Mouse (Mus musculus) cerebellum, adult 18-20 months (tissue): ENCODE measurements at regions not wholly inside any gene's neighbourhood (a gene's known extent, or its start where the extent isn't known, plus 50 kb on each side); places are given as distances from the start of the nearest gene placed in this dataset.

Experiments
- DNase-seq, 2 experiments: peaks; one replicate each; pipeline ENCODE4 v3.0.0; 2021

GRCm38 (mm10) chr5:111553471-111554382 lies 136.6 kb downstream of the Mn1 start:
- no peak for DNase-seq

- no peak for DNase-seq
These were observed 137.6 kb downstream of the Mn1 start for GRCm38 (mm10) chr5:111554551-111555311.

DNA sequence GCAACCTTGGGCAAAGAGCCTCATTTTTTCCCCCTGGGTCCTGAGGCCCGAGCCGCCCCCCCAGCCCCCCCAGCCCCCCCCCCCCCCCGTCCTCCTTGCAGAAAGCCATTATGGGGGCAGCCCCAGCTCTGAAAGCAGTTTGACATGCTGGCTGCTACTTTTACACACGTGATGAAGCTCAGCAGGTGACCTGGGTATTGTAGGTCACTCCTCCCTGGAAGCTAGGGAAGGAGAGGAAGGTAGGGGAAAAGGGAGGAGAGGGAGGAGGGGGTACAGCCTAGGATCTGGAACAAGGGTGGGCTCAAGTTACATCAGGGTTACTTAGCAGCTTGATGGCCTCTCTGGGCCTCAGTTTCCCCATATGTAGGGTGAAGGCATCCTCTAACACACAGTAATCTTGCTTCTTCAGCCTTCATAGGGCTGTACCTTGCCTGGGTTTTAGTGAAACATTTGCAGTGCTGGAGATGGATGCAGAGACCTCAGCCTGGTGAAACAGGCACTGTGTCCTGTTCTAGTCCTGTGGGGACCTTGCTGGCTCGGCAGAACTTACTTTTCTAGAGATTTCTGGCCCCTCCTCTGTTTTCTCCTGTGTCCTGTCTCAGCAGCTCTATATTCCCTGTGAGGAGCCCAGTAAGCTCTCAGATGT lies 138.3 kb downstream of the Mn1 start:
- DNase-seq: no peak

DNA sequence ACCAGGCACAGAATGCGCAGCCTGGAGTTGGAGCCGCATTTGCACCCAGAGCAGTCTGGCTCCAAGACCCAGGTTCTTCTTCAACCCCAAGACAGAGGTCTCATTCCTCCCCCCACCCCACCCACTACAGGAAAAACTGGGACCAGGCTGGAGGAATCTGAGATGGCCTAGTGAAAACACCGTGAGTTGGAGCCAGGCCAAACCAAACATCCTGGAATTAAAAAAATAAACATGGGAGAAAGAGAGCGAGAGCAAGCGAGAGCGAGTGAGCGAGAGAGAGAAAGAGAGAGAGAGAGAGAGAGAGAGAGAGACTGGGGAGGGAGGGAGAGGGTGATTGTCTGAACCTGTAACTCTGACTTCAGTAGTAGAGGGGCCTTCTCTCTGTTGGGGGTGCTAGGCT lies 138.8 kb downstream of the Mn1 start:
- no peak for DNase-seq

GRCm38 (mm10) chr5:111560432-111560831 lies 143.3 kb downstream of the Mn1 start:
- peak; percentile 9 to 12 for DNase-seq

GRCm38 (mm10) chr5:111561301-111561700 lies 144.1 kb downstream of the Mn1 start:
- DNase-seq: no peak

DNA sequence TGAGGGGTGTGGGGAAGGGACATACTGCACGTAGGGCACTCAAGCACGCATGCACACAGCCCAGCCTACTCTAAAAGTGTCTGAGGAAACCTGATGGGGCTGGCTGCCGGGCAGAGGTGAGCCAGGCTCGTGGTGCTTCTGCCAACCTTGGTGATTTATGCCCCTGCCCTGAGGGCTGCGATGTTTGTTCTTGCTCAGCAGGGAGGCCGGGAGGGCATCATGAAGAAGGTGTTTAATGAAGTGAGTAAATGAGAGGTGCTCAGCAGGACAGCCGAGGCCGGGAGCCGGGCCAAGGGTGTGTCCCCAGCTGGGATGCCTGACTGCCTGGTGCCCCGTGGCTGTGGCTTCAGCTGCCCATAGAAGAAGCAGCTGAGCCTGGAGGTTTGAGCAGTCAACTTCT lies 153.7 kb downstream of the Mn1 start:
- no peak for DNase-seq

DNA sequence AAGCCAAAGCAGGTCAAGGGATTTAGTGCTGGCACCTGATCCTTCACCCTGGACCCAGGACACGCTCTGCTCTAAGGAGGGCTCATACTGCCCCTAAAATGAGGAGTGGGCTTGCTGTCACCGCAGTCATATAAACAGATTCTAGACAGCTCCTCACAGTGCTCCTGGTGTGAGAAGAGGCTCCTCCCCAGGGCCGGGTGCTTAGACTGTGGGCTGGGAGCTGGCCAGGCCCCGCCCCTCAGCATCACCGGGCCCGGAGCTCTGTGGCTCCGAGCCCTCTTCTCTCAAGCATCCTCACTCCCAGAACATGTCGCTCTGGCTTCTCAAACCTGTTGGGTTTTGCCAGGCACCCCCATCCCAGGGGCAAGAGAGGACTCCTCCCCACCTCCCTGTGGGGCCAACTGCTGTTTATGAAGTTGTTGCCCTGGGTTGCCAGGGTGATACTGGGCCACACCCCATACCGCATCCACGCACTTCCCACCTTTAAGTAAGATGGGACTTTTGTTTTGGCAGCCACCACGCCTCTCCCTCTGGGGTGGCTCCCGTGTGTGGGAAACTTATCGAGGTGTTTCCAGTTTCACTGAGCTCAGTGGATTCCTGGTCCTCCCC lies 156.2 kb downstream of the Mn1 start:
- DNase-seq: no peak

DNA sequence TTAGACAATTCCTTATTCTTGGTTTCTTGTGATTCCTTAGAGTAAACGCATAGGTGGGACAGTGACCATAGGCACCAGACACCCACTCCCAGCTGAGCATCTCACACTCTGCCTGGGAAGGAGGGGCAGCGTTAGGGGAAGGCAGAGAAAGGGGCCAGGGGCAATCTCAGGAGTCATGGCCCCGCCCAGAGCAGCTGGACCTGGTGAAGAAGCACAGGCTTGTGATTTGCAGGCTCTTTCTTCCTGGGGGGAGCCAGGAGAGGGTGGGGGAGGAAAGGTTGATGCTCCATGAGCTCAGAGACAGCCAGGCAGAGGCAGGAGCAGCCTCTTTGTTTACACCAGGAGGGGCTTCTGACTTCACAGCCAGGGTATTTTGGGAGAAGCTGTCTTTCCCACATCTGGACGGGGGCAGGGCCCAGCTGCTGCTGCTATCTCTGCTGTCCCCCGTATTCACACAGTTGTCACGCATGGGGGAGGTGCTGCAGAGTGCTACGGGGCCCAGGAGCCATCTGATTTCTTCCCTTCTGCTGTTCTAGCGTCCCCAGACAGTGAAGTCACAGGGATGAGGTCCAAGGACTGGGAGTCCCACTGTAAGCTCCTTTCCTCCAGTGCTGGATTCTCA lies 157.2 kb downstream of the Mn1 start:
- no peak for DNase-seq

DNA sequence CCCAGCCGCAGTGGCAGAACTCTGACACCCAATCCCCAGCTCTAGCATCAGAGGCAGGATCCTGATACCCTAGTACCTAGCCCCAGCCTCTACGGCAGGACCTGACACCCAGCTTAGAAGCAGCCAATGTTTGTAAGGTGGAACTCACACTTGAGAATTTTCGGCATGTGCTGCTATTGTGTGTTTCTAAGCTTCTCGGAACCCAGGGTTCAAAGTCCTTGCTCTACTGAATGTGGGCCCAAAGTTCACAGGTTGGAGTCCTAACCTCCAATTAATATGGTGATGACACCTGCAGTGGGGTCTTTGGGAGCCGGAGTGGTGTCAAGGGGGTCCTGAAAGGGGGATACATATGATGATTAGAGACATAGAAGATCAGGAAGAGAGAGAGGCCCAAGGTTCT lies 158.2 kb downstream of the Mn1 start:
- DNase-seq: no peak

- no peak for DNase-seq
These were observed 156.3 kb upstream of the Gm26897 start for GRCm38 (mm10) chr5:111577441-111577840.

GRCm38 (mm10) chr5:111578088-111578487 lies 155.6 kb upstream of the Gm26897 start:
- no peak for DNase-seq

DNA sequence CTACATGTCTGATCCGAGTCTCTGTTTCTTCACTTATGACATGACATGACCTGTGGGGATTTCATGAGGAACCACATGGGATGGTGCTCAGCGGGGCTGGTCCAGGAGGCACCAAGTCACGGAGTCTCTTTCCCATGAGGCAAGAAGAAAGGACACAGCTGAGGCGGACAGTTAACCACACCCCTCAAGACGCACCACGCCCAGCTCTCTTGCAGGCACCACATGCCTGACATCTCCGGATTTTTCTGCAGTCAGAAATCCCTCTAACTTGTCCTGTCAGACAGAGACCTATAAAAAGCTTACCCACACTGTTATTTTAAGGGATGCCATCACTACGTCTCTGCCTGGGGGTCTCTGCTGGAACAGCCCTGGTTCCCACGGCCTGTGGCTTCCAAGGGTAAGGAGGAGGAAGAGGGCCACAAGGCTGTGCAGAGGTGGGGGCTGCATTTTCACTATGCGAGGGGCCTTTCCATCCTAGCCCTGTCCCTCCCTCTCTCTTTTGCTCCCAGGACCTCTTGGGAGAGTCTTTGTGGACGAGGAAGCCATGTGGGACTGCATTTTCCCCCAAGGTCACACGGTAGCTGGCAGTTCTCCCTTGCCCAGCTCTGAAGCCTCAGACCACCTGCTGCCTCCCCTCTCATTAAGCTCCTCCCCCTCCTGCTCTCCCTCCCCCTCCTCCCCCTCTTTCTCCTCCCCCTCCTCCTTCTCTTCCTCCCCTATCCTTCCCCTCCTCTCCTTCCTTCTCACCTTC lies 154.6 kb upstream of the Gm26897 start:
- no peak for DNase-seq

- DNase-seq: no peak
These were observed 152.6 kb upstream of the Gm26897 start for GRCm38 (mm10) chr5:111580870-111581771.

DNA sequence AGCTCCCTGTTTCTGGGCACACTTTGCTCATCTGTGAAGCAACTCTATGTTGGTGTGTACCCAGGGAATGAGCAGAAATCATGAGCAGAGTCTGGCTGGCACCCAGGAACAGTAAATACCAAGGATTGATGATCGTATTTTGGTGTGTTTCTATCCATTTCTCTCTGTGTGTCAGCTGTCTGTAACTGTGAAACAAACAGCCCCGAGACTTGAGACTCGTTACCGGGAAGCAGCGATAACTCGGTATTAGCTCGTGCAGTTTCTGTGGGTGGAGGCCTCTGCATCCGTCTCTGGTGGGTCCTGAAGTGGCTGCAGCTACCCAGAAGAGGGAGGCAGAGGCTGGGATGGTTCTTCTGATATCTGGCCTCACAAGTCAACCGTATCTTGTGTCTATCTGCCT lies 151.7 kb upstream of the Gm26897 start:
- no peak for DNase-seq

DNA sequence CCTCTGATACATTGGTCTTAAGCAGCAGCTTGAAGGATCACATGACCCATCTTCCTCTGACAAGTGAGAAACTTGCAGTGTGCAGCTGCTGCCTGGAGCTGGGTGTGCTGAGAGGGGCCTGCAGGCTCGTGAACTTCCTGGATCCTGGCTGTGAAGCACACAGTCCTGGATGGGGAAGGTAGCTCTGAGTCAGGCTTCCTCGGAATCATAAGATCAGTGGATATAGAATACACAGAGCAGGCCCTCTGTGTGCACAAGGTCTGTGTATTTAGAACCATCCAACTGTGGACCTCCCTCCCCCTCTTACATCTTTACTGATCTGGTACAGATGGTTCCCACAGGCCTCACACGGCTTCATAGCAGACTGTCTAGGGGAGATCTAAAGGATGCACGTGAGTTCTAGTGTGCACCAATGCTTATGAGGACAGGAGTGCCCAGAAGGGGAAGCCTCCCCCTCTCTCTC lies 143.1 kb upstream of the Gm26897 start:
- no peak for DNase-seq

DNA sequence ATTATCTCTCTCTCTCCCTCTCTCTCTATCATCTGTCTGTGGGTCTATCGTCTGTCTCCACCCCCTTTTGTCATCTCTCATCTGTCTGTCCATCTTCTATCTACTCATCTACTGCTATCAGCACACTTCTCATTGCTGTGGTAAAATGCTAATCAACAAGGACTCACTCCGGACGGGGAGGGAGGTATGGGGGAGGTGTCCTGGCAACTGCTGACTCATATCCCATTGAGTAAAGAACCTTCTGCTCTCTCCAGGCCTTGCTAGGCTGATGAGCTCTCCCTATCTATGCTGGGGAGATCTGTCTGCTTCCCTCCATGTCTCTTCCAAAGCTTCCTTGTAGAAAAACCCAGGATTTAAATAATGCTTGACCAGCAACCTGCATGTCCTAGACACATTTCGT lies 140.9 kb upstream of the Gm26897 start:
- DNase-seq: no peak

DNA sequence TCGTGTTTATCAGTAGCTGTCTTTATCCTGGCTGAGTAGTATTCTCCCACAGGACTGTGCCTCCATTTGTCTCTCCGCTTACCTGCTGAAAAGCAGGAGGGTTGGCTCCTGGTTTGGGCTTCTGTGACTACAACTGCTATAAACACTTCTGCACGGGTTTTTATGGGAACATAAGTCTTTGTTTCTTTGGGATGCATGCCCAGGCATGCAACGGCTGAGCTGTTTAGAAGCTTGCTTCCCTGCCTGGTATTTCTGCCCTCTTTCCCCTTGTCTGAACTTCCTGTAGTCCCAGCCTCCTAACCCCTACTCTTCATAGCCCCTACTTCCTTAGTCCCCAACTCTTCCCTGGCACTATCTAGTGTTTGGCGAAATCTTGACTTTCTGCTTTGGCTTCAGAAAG lies 139.6 kb upstream of the Gm26897 start:
- no peak for DNase-seq

GRCm38 (mm10) chr5:111595438-111595837 lies 138.3 kb upstream of the Gm26897 start:
- no peak for DNase-seq

DNA sequence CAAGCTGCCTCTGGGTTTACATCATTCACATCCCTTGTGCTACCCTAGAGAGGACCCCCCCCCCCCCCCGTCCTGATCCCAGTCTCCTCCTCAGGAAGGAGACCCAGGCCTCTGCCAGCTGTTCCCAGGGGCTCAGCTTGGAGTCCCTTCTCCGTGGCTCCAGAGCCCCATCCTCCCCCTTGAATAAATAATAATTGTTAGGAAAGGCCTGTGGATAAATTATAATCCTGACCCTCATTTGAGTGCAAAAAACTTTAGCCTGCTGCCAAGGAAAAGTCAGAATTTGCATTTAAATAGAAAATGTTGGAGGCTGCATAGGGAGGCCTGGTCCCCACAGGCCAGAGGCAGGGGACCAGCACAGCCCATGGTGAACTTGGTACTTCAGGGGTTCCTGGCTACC lies 136.0 kb upstream of the Gm26897 start:
- DNase-seq: no peak
